Mouse (Mus musculus) megakaryocyte-erythroid progenitor cell, adult 5 weeks (primary cell): ENCODE measurements around the gene Fam216b. TPM values are rescaled to one million over a fixed set of nuclear protein-coding genes. Genes with fewer than 3 reads are reported as not detected.

Experiments
- polyA plus RNA-seq: library from polyadenylated mRNA; stranded (reverse); fragments of >175 nt; gene quantifications from 2 replicates; pipeline ENCODE4 v1.2.3, GENCODE M21; 2012

The Fam216b gene
- polyA plus RNA-seq = not detected in 2 replicates

DNA sequence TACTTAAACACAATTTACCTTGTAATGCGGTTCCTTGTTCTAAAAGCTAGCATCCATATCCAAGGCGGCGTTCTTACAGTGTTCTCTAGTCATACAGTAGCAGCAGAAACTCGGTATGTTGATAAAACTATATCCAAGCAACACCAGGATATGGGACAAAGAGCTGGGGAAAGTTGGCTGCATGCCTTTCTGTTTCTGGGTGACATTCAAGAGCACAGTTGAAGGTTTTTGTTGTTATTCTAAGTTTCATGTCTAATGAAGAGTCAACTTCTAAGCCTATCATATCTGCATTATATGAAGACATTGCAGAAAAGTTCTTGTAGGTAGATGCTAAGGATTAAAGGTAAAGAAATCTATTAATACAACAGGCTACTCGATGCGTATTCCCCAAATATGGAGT, at the start of gene Fam216b:
TSS of gene Fam216b (minus strand) at position 101 of the 400 bp plus-strand sequence.

Other genes with a start within 250 kb of the Fam216b start
- gene Dnajc15, start 213.9 kb downstream of the Fam216b start, polyA plus RNA-seq = 16.6 and 20.2 TPM in 2 replicates
- 42.3 and 46.5 TPM in 2 replicates for gene Epsti1, start 184.8 kb downstream of the Fam216b start, polyA plus RNA-seq
- gene Tnfsf11, start 219.0 kb upstream of the Fam216b start, polyA plus RNA-seq = 0.05 and 0.18 TPM in 2 replicates